Mouse (Mus musculus) cerebellum, adult 18-20 months (tissue): ENCODE measurements around the gene Bmp5.

Experiments
- DNase-seq, 2 experiments: peaks; one replicate each; pipeline ENCODE4 v3.0.0; 2021

The Bmp5 gene

DNA sequence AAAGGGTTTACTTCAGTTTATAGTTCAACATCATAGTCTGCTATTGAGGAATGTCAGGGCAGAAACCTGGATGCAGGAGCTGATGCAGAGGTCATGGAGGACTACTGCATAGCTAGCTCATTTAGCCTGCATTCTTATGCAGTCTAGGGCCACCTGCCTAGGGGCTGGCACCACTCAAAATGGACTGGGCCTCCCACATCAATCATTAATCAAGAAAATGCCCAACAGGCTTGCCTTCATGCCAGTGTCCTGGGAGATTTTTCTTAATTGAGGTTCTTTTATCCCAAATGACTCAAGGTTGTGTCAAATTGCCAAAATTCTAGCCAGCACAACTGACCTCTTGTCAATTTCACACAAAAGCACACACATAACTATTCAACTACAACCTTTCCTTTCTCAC is 70.8 kb downstream of the Bmp5 start:
- DNase-seq, result no peak

DNA sequence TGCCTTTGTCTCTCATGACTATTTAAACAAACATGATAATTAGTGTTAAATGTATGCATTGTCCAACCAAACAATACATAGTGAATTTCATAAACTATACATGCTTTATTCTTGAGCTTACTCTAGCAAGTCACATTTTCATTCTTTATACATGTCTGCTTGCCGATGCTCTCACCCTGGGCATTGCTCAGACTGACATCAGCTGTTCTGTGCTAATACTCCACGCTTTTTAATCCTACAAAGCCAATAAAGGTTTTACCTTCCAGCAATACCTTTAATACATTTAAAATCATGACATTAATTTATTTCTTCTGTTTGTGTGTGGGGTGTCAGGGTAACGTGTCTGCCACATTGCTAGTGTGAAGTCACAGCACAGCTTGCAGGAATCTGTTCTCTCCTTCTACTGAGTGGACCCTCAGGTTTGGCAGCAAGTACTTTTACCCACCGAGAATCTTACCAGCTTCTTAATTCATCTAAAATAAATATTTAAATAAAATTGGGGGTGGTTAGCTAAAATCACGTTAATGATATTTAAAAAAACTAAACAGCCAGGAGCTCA is 75.6 kb downstream of the Bmp5 start:
- no peak for DNase-seq

DNA sequence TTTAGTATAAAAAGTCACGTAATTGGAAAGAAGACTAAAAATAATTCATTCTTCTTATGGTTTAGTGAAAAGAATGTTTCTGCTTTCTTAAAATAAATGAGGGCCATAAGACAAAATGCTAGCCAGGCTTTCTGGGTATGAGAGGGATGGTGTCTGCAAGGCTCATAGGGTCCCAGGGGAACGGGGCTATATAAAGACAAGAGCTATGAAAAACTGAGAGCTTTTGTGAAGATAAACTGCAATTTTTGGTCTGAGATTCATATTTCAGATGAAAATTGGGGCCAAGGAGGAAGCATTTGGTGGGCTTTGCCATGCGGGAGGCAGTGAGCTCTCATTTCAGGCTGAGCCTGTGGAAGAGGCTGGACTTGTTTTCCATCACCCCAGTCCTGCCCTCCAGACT is 83.0 kb downstream of the Bmp5 start:
- no peak for DNase-seq

DNA sequence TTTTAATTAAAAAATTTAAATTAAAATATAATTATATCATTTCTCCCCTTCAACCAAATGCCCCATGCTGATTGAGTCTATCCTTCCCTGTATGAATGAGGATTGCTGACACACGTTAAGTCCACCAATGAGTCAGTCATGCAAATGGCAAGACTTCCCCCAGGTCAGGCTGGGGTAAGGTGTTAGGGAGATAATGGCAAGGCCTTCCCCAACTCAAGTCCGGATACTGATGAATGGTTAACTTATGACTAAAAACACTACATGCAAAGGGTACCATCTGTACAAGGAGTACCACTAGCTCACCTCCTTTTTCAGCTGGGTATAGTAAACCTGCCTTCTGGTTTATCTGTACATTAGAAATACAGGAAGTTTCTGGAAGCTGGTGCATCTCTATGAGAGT is 83.8 kb downstream of the Bmp5 start:
- no peak for DNase-seq

DNA sequence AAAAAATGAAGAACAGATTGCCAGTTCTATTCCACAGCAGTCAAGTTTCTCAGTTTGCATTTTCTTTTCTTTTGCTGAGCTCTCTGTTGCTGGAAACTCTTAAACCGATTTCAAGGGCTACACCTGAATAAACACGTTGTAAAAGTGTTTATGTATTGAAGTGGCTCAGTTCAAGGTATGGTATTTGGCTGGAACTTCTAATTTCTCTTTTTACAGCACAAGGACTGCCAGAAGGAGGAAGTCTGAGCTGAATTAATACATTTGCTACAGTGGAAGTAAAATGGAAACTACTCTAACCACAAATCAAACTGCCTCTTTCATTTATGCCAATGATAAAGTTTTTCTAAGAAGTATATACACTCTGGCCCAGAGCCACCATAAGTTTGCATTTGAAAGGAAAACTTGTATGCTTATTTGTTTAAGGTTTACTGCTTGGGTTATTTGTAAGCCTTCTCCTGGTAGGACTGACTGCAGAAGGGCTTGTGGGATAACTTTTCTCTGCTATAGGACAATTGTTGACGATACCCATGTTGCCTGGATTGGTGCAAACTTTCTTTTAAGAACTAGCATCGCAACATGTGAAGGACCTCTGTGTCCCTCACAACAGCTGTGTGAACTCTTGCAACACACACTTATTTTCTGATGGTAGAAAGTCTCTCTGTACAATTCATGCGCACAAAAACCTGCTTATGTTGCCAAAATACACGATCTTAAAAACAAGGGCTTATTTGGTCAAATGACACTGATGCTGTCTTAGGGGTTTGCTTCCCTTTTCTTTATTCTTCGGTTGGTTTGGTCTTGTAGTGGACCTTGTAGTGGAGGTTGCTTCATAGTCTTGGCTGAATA is 95.4 kb downstream of the Bmp5 start:
- no peak for DNase-seq

DNA sequence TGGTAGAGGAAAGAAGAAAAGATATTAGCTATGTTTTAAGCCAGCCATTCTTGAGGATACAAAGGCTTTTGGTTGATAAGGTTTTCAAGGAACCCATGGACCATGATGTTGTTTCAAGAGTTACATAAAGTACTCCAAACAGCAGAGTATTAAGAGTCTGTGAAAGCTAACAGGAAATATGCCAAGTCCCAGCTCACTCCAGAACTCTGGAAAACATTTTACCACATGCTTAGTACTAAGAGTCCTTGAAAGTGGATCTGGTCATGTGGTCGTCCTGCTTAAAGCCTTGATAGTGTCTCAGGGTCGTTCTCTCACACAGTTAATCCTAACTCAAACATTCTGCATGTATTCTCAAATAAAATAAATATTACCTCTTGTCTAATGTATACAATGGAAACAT is 101.2 kb downstream of the Bmp5 start:
- no peak for DNase-seq

DNA sequence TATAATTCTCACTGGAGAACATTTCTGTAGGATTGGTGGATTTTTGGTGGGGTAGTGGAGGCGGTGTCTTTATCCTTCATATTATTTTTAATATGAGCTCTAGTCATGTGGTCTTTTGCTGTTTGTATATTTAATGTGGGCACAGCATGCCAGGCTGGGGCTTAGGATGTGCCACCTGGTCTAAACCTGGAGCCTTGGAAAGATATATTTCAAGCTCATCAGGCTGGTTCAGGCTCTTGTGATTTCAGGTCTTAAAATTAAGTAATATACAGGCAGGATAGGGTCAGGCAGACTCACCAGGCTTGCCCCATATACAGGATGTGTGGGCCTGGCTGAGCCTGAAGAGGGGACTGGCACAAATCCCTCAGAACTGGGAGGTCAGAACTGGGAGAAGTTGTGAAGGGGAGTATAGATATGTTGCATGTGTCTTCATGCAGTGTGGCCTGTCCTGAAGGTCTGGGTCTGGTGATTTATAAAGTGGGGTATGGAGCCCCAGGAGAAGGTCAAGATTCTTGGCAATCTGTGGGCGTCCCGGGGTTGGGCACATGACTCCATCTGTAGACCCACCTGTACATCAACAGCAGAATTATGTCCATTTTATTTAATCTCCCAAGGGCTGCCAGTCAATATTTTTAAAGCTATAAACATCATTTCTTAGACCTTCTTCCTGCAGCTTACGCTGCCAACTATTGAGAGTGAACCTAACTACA is 108.5 kb downstream of the Bmp5 start:
- DNase-seq, result peak; percentile 21 to 29

DNA sequence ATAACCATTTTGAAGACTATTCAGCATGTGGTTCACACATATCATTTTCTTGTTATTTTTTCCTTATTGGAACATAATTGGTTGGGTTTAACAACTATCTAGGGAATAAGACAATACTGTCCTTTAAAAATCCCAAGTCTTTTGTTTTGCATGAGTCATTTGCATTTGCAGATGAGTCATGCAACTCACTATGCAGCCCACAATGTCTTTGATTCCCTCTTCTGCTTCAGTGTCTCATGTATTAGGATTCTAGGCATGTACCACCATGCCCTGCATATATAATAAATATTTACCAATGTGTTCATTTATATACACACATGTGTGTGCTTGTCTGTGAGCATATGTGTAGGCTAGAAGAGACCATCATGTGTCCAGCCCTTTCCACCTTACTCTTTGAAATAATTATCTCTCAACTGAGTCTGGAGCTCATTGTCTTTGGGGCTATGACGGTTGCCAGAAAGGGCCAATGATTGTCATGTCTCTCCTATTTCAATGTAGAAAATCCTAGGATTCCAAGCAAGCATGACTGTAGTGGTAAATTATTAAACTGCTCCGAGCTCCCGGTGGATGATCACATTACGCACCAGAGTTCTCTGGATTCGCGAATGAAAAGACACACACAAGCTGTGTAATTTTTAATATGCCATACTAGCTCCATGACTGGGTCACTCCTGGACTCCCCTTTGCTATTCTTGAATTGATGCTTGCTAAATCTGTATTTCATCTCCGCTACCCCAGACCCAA is 111.8 kb downstream of the Bmp5 start:
- DNase-seq, result no peak

DNA sequence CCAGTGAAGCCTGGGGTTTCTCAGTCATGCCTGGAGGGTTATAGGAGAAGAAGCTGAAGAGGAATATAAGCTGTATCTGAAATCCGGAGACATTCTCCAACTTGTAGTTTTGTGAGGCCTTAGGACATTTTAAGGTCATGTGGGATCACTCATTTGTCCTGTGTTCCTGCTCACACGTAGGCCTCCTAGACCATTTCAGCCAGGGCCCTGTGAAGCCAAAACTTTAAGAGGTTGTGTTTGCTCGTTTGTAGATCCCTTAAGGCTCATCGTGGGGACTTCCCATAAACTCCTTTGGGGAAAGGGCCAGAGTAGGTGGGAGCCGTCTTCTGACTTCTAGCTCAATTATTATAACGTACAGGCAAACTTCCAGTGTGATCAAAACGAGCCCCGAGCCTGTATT is 121.8 kb downstream of the Bmp5 start:
- DNase-seq, result no peak

DNA sequence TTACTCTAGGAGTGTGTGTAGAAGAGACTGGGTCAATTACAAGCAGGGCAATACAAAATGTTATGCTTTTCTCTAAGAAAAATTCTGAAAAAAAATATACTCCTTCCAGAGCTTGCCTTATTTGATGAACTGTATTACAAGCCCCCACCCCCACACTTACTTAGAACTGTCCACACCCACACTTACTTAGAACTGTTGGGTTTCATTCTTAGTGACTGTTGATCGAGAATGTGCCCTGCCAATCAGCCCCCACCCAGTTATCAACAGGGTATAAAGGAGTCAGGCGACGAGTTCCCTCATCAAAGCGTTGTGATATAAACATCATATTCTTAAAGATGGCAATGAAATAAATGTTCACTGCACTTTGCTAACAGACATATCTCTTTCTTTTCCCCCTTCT is 122.9 kb downstream of the Bmp5 start:
- no peak for DNase-seq

DNA sequence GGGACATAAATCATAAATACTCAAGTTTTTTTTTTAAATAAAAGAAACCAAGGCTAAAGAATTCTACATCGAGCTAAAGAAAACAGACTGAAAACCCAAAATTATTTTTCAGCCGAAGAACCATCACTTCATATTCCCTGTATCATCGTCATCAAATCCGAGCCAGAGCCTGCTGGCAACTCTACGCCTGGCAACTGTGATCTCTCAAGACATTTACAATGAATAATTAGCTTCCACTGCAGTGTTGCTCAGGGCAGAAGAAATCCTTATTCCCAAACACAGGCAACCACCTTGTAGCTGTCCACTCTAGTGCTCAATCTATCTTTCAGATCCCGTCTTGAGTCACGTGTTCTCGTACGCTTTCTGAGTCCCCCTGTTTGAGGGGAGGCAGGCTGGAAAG is 126.1 kb downstream of the Bmp5 start:
- DNase-seq, result peak in 1 of 2 experiments; percentile 8

DNA sequence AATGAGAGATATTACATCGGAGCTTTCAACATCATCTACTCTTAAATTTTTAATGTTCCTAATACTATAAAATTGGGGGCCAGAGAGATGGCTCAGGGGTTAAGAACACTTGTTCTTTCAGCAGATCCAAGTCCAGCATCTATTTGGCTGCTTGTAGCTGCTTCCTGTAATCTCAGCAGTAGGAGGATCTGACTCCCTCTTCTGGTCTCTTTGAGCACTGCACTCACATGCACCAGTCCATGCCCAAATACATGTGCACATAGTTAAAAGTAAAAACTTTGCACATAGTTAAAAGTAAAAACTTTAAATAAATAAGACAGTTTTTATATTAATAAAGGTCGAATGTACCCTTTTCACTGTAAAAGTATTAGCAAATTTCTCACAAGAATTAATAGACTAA is 130.3 kb downstream of the Bmp5 start:
- peak; percentile 19 to 23 for DNase-seq

DNA sequence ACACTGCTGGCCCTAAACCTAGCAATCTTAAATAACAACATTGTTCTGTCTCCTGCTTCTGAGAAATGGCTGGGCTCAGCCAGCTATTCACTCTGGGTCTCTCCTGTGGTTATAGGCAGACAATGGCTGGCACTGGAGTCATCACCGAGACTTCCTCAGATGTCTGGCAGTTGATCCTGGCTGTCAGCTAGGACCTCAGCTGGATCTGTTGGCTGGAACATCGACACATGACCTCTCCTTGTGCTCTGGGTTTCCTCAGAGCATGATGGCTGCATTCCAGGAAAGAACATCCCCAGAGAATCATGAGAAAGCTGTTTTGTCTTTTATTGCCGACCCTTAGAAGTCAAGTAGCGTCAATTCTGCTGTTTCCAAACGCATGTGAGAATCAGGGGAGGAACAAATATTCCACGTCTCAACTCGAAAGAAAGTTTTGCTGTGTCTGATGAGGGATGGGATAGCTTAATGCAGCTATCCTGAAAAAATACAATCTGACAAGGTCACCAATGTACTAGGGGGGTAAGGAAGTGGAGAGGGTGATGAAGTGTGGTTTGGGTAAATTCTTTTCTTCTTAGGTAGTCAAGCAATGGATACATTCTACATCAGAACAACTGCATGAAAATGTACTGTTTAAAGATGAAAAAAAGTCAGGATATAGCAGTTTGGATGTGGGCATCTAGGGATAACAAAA is 135.1 kb downstream of the Bmp5 start:
- no peak for DNase-seq

DNA sequence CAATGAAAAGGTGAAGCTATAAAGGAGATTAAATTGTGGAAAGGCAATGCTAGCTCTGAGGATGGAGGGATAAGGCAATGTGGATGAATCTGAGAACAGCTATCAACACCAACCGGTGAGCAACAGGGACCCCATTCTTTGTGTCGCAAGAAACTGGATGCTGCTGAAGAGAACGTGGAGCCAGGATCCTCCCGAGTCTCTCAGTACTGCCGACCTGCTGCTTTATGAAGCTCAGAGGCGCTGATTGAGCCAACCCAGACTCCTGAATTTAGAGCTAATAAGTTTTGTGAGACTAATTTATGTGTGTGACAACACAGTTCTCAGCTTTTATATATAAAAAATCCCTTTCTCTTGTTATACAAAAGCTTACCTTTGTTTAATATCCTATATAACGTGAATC is 136.4 kb downstream of the Bmp5 start:
- no peak for DNase-seq

DNA sequence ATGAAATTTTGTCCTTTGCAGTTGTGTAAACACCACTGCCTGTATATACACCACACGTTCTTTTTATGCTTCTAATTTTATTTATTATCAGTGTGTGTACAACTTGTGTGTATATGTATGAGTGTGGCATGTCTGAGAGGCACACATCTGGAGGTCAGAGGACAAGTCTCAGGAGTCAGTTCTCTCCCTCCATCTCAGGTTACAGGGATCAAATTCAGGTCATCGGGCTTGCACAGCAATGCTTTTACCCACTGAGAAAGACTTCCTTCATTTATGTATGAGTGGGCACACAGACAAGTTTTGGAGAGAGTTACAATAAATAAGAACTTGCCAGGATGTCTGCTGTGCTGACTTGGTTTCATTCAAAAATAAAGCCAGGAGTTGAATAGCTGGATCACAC is 140.9 kb downstream of the Bmp5 start:
- DNase-seq, result no peak

DNA sequence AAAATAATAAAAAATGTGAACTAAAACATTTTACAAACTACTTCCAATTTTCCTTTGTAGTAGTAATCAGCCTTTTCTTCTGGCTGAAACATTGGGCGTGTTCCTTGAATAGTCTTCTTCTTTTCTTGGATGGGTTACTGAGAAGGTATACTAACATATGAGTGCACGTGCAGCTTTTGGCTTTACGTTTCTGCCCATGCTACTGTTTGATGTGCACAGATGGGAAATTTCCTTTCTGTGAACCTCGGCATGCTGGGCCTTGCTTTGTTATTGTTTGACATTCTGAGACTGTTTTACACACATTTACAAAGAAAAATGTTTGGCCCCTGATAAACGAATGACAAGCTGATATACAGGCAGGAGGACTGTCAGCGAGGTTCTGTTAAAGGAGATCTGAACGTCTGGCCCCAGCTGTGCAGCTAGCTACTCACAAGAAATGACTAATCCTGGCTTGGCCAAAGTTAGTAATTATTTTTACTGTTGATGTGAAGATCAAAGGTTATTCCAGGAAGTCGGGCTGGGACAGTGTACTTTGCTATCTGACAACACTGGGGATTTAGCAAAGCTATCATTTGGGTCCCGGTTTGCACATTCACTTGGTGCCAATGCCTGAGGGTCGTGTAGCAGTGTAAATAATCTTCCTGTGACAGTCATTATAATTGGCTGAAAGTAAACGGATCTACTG is 152.2 kb downstream of the Bmp5 start:
- DNase-seq, result no peak

DNA sequence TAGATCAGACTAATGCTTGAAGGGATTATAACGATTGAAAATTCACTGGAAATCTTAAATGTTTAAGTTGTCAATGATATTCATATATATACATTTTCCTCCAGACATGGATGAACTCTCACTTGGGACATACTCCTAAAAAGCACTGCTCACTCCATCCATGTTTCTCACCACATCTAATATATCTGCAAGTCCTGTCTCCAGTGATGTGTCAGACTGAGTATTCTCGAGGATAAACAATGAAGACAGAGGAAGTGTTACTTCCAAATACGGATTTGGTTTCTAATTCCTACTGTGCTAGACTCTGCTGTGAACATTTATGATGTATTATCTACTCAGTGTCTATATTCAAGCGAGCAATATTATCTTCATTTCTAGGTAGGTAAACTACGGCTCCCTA is 152.9 kb downstream of the Bmp5 start:
- DNase-seq, result no peak

DNA sequence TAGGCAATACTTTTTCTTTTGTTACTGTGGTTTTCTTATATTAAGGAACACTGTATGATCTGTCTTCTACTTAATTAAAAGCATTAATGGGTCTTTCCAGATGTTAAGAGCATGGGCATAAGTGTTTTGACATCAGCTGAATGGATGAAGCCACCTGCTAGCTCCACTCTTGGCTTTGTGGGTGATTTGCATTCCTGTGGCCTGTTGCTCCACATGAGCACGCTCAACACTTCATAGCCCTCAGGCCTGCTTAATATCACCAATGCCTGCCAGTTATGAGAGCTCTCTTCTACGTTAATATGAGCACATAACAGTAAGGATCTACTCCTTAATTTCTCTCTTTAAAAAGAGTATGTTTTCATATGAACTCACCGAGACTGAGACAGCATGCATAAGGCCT is 169.5 kb downstream of the Bmp5 start:
- no peak for DNase-seq
